Mouse (Mus musculus) gastrocnemius, adult 8-10 months (tissue): ENCODE data around the gene Ap3d1. TPM values are rescaled to one million over a fixed set of nuclear protein-coding genes. Genes with fewer than 3 reads are reported as not detected.
A peak's percentile ranks its signal among the peaks of the same experiment; 100 is the strongest.

Experiments
- DNase-seq, 2 experiments: peaks; one replicate each; pipeline ENCODE4 v3.0.0; 2022; ENCODE audit warnings: low spot score in 2 of 2
- total RNA-seq, 4 experiments: library from RNA; stranded (reverse); gene quantifications; 2 replicates each; pipeline ENCODE4 v1.2.4; 2022

Ap3d1 gene
- 10 to 100 TPM; 24.1 to 29.3 (median 27.8) TPM for total RNA-seq

GRCm38 (mm10) chr10:80742180-80742978, at the start of gene Ap3d1:
Ap3d1 (minus strand) TSS chr10:80742264.
- DNase-seq: peak; percentile 97 to 98

DNA sequence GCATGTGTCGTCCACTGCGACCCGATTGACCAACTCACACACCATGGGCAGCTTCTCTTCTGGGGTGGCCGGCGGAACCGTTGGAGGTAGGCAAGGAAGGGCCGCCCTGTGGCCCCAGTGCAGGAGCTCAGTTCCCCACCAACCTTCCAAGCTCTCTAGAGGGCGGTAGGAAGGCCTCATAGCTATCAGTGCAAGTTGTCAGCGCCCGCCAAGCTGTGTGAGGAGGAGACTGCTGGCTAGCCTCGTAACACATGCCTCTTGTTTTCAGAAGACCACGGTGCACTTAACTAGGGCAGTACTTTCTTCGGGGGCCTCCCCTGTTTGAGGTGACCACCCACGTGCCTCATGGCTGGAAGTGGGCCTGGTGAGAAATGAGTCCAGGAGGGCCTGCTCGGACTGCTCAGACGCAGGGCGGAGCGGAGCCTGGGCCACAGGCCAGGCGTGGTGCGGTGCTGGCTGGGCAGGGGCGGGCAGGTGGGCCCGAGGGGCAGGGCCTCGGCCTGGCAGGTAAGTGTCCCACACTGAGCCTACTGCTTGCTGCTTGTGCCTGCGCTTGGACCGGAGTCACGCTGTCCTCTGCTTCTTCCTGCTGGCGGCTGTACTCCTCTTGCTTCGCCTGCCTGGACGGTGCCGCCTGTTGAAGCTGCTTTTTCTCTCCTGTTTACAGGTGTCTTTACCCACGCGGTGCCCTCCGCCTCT, 49.6 kb upstream of the Ap3d1 start:
- no peak for DNase-seq

GRCm38 (mm10) chr10:80790761-80791404, 48.8 kb upstream of the Ap3d1 start:
- no peak for DNase-seq

- DNase-seq: no peak
Observed at GRCm38 (mm10) chr10:80787517-80787916, 45.5 kb upstream of the Ap3d1 start.

GRCm38 (mm10) chr10:80785963-80786362, 43.9 kb upstream of the Ap3d1 start:
- DNase-seq: no peak

DNA sequence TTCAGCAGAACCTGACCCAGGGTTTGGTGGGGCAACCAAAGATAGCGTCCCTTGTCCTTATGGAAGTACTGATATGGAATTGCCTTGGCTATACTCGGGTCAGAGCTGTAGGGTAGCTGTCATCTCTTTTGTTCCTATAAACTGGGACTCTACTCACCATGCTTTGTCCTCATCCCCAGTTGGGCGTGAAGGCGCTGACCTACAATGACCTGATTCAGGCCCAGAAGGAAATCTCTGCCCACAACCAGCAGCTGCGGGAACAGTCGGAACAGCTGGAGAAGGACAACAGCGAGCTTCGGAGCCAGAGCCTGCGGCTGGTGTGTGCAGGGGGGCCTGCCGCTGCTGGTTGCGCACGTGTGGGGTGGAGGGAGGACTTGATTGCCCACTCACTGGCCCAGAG, 42.8 kb upstream of the Ap3d1 start:
- DNase-seq: no peak

- DNase-seq: no peak
Observed at GRCm38 (mm10) chr10:80784302-80784701, 42.2 kb upstream of the Ap3d1 start.

DNA sequence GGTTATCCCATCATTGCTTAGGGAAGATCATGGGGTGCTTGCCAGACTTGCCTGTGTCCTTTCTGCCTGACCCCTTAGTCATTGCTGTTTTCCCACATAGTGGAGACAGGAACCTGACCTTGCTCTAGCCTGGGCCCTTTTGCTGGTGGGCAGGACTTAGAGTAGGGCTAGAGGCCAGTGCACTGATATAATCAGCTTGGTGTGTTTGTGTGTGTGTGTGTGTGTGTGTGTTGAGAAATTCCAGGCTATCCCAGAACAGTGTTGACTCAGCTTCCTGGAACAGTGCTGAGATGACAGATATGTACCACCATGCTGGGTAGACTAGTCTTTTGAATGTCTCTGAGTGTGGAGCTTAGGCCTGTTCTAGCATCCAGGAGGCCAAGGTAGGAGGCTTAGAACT, 37.5 kb upstream of the Ap3d1 start:
- no peak for DNase-seq

GRCm38 (mm10) chr10:80777123-80777522, 35.1 kb upstream of the Ap3d1 start:
- DNase-seq: no peak

DNA sequence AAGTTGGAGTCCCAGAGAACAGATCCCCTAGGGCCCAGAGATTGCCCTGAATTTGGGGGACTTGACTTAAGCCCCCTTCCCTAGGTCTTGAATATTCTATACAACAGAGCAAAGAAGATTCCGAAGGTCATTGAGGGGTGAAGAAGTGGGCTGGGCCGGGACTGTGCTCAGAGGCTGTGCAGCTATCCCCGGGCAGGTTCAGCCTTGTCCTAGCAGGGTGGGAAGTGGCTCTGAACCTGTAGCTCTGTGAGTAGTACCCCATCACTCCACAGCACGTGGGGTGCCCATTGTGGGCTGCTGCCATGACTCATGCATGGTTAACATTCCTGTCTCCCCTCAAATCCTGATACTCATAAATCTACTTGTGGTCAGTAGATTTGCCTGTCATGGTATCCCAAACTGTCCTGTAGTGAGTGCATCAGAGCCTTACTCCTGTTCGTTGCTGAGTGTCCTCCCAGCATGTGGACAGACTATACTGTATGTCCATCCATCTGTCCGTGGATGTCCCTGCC, 34.4 kb upstream of the Ap3d1 start:
- DNase-seq: no peak

- no peak for DNase-seq
Observed at GRCm38 (mm10) chr10:80775731-80776130, 33.7 kb upstream of the Ap3d1 start.

GRCm38 (mm10) chr10:80774981-80775380, 32.9 kb upstream of the Ap3d1 start:
- DNase-seq: no peak

- DNase-seq: peak; percentile 72 to 82
Observed at GRCm38 (mm10) chr10:80774549-80774948, 32.5 kb upstream of the Ap3d1 start.

DNA sequence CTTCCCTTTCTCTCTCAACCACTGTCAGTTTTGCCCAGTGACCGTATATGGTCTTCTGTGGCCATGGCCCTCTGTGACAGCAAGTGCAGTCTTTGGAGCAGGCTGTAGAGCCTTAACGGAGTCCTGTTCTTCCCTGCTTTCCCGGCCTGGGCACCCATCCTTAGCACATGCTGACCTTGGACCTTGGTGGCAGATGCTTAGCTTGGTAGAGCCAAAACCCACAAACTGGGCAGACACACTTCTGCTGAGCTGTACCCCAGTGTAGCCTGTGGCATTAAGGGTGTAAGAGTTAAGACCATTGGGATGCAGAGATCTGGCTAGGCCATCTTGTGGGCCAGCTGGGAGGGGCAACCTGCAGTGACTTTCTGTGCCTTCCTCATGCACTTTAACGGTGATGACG, 31.8 kb upstream of the Ap3d1 start:
- no peak for DNase-seq

GRCm38 (mm10) chr10:80768365-80768764, 26.3 kb upstream of the Ap3d1 start:
- no peak for DNase-seq

- DNase-seq: no peak
Observed at GRCm38 (mm10) chr10:80766161-80766815, 24.2 kb upstream of the Ap3d1 start.

DNA sequence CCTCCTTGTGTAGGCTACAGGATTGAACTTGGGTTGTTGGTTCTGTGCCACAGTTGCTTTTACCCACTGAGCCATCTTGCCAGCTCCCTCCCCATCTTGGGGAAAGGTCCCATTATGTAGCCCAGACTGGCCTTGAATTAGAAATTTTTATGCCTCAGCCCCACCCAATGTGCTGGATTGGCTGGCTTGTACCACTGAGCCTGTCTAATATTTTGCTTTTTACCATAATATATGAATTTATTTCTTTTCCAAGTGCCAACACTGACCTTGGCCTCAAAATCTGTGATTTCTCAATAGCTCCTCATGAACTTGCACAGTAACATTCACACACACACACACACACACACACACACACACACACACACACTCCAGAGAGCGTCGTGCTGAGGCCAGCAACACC, 23.7 kb upstream of the Ap3d1 start:
- DNase-seq: no peak

DNA sequence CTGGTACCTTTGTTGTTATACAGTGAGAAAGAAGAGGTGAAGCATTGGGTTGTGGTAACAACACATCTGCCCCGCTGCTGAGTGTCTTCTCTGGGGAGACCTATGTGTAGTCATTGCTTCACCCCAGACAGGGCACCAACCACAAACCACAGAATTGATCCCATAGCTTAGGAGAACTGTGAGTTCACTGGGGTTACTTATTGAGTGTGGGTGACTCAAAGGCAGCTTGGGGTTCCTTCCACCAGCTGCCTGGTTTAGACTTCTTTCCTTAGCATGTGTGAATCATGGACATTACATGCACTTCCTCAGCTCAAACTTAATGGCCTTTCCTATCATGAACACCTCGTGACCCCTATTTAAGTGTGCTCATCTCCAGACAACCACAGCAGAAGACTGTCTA, 21.4 kb upstream of the Ap3d1 start:
- no peak for DNase-seq

DNA sequence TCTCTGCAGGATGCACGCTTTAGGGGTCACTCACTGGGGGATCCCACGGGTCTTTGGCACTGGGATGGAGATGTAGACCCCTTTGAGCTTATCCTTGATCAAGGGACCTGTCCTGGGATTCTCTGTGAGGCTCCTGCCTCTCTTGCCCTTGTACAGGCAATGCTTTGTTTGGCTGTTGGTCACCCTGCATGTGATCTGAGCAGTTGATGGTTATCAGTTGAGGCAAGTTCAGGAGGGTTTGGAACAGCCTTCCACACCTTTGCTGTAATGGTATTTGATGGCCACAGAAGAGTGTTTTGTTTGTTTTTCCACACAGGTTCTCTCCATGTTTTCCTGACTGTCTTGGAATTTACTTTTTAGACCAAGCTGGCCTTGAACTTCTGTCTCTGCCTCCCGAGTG, 19.8 kb upstream of the Ap3d1 start:
- DNase-seq: no peak

GRCm38 (mm10) chr10:80760596-80761524, 18.8 kb upstream of the Ap3d1 start:
- DNase-seq: no peak
